Mouse (Mus musculus): ENCODE measurements around the gene Caly. TPM values are rescaled to one million over a fixed set of nuclear protein-coding genes. Genes with fewer than 3 reads are reported as not detected.

Gene Caly
- polyA plus RNA-seq, 1 experiment from 2014 or later = 95.9 TPM

GRCm38 (mm10) chr7:140080503-140081156 lies 1.7 kb downstream of the Caly start:
- peak; percentile 76 for ATAC-seq (ENCODE audit: low read depth)
- Histone ChIP-seq H3K9ac (peak overlapping the region; percentile 73), H3K27ac (replicated peaks) (peak overlapping the region; percentile 86), H3K4me2 (peak overlapping the region; percentile 66), H3K4me1 (replicated peaks) (peaks cover 41% of the 10 kb centered on the region), H3K4me3 (peak overlapping the region; percentile 50), H3K9me3 (no peaks in the 10 kb centered on the region), H3K36me3 (no peaks in the 10 kb centered on the region), H3K27me3 (peaks cover 11% of the 10 kb centered on the region)
- 1% methylated on average over 24 of the region's 24 CpGs for WGBS

GRCm38 (mm10) chr7:140078711-140079110 lies 3.6 kb downstream of the Caly start:
- no peak overlapping the region for H3K4me3 ChIP-seq
- WGBS = 6% methylated on average over 5 of the region's 5 CpGs
- peaks cover 1% of the 10 kb centered on the region; the same call in 1 of the 2 replicates for H3K36me3 ChIP-seq
- ATAC-seq (ENCODE audit: low read depth) = no peak
- H3K4me1 ChIP-seq (replicated peaks) = peaks cover 41% of the 10 kb centered on the region
- peaks cover 11% of the 10 kb centered on the region for H3K27me3 ChIP-seq
- no peaks in the 10 kb centered on the region for H3K9me3 ChIP-seq
- no peak overlapping the region for H3K9ac ChIP-seq
- no peak overlapping the region for H3K4me2 ChIP-seq
- 0 out of 2 replicates have a peak overlapping the region, but pooled peaks have one; percentile 86 for H3K27ac ChIP-seq (replicated peaks)

- Histone ChIP-seq H3K4me2 (no peak overlapping the region), H3K9me3 (no peaks in the 10 kb centered on the region), H3K4me1 (replicated peaks) (peaks cover 35% of the 10 kb centered on the region), H3K36me3 (peaks cover 10% of the 10 kb centered on the region; the same call in 1 of the 2 replicates), H3K4me3 (no peak overlapping the region), H3K27me3 (peaks cover 12% of the 10 kb centered on the region), H3K9ac (no peak overlapping the region), H3K27ac (replicated peaks) (no peak overlapping the region)
- no peak for ATAC-seq (ENCODE audit: low read depth)
- WGBS = 82% methylated on average over 6 of the region's 6 CpGs
Observed at GRCm38 (mm10) chr7:140077698-140078097, 4.7 kb downstream of the Caly start.

GRCm38 (mm10) chr7:140070042-140070711 lies 12.2 kb downstream of the Caly start:
- Histone ChIP-seq H3K27ac (replicated peaks) (no peak overlapping the region), H3K9ac (peak overlapping the region; percentile 38; the same call in 1 of the 2 replicates), H3K27me3 (peaks cover 6% of the 10 kb centered on the region; the same call in 1 of the 2 replicates), H3K4me2 (peak overlapping the region; percentile 42), H3K9me3 (no peaks in the 10 kb centered on the region), H3K4me3 (peak overlapping the region; percentile 17), H3K36me3 (peaks cover 29% of the 10 kb centered on the region; the same call in 1 of the 2 replicates), H3K4me1 (replicated peaks) (0 out of 2 replicates have a peak, but pooled peaks cover 4% of the 10 kb centered on the region)
- no peak for ATAC-seq (ENCODE audit: low read depth)
- WGBS = 42% methylated on average over 39 of the region's 39 CpGs

- peaks cover 11% of the 10 kb centered on the region; the same call in 1 of the 2 replicates for H3K27me3 ChIP-seq
- peaks cover 10% of the 10 kb centered on the region for H3K4me1 ChIP-seq (replicated peaks)
- no peak overlapping the region for H3K4me2 ChIP-seq
- H3K36me3 ChIP-seq = peaks cover 16% of the 10 kb centered on the region; the same call in 1 of the 2 replicates
- ATAC-seq (ENCODE audit: low read depth) = no peak
- 70% methylated on average over 6 of the region's 6 CpGs for WGBS
- H3K27ac ChIP-seq (replicated peaks) = no peak overlapping the region
- H3K9me3 ChIP-seq = no peaks in the 10 kb centered on the region
- no peak overlapping the region for H3K9ac ChIP-seq
- H3K4me3 ChIP-seq = no peak overlapping the region
Observed at GRCm38 (mm10) chr7:140067397-140067796, 15.0 kb downstream of the Caly start.

- H3K4me2 ChIP-seq = no peak overlapping the region
- 16% methylated on average over 7 of the region's 7 CpGs for WGBS
- ATAC-seq (ENCODE audit: low read depth) = no peak
- no peak overlapping the region for H3K4me3 ChIP-seq
- H3K27me3 ChIP-seq = peaks cover 24% of the 10 kb centered on the region
- H3K36me3 ChIP-seq = no peaks in the 10 kb centered on the region
- H3K4me1 ChIP-seq (replicated peaks) = peaks cover 49% of the 10 kb centered on the region
- H3K27ac ChIP-seq (replicated peaks) = no peak overlapping the region; the same call in 1 of the 2 replicates
- no peak overlapping the region for H3K9ac ChIP-seq
- no peaks in the 10 kb centered on the region for H3K9me3 ChIP-seq
Observed at GRCm38 (mm10) chr7:140063092-140063491, 19.3 kb downstream of the Caly start.

GRCm38 (mm10) chr7:140062307-140062706 lies 20.0 kb downstream of the Caly start:
- H3K27me3 ChIP-seq = peaks cover 24% of the 10 kb centered on the region
- H3K4me2 ChIP-seq = peak overlapping the region; percentile 67
- H3K4me1 ChIP-seq (replicated peaks) = peaks cover 55% of the 10 kb centered on the region
- peak overlapping the region; percentile 75 for H3K27ac ChIP-seq (replicated peaks)
- H3K9me3 ChIP-seq = no peaks in the 10 kb centered on the region
- 9% methylated on average over 11 of the region's 11 CpGs for WGBS
- H3K4me3 ChIP-seq = no peak overlapping the region
- no peak overlapping the region for H3K9ac ChIP-seq
- 0 out of 2 replicates have a peak, but pooled peaks have one; percentile 9 for ATAC-seq (ENCODE audit: low read depth)
- H3K36me3 ChIP-seq = no peaks in the 10 kb centered on the region

GRCm38 (mm10) chr7:140061832-140062130 lies 20.6 kb downstream of the Caly start:
- Histone ChIP-seq H3K27ac (replicated peaks) (peak overlapping the region; percentile 75), H3K36me3 (no peaks in the 10 kb centered on the region), H3K4me3 (peak overlapping the region; percentile 33), H3K4me1 (replicated peaks) (peaks cover 60% of the 10 kb centered on the region), H3K9ac (peak overlapping the region; percentile 70; the same call in 1 of the 2 replicates), H3K27me3 (peaks cover 24% of the 10 kb centered on the region), H3K9me3 (no peaks in the 10 kb centered on the region), H3K4me2 (peak overlapping the region; percentile 67)
- ATAC-seq (ENCODE audit: low read depth) = no peak
- 1% methylated on average over 6 of the region's 6 CpGs for WGBS

- ATAC-seq (ENCODE audit: low read depth) = peak; percentile 60
- Histone ChIP-seq H3K36me3 (no peaks in the 10 kb centered on the region), H3K27ac (replicated peaks) (peak overlapping the region; percentile 75), H3K4me1 (replicated peaks) (peaks cover 62% of the 10 kb centered on the region), H3K4me3 (peak overlapping the region; percentile 33), H3K9ac (peak overlapping the region; percentile 70), H3K4me2 (peak overlapping the region; percentile 67), H3K9me3 (no peaks in the 10 kb centered on the region), H3K27me3 (peaks cover 24% of the 10 kb centered on the region)
- WGBS = under 1% methylated on average over 47 of the region's 47 CpGs
Observed at GRCm38 (mm10) chr7:140060936-140061831, 21.2 kb downstream of the Caly start.

- Histone ChIP-seq H3K4me1 (replicated peaks) (peaks cover 62% of the 10 kb centered on the region), H3K4me3 (no peak overlapping the region), H3K27me3 (peaks cover 22% of the 10 kb centered on the region), H3K9ac (no peak overlapping the region), H3K9me3 (no peaks in the 10 kb centered on the region), H3K27ac (replicated peaks) (no peak overlapping the region), H3K36me3 (no peaks in the 10 kb centered on the region), H3K4me2 (no peak overlapping the region)
- 29% methylated on average over 4 of the region's 4 CpGs for WGBS
- ATAC-seq (ENCODE audit: low read depth) = no peak
Observed at GRCm38 (mm10) chr7:140059601-140060000, 22.7 kb downstream of the Caly start.

GRCm38 (mm10) chr7:140058528-140058927 lies 23.8 kb downstream of the Caly start:
- peaks cover 16% of the 10 kb centered on the region for H3K27me3 ChIP-seq
- no peak for ATAC-seq (ENCODE audit: low read depth)
- H3K27ac ChIP-seq (replicated peaks) = peak overlapping the region; percentile 97
- 3% methylated on average over 7 of the region's 7 CpGs for WGBS
- H3K9me3 ChIP-seq = no peaks in the 10 kb centered on the region
- peak overlapping the region; percentile 49 for H3K4me3 ChIP-seq
- H3K9ac ChIP-seq = peak overlapping the region; percentile 87
- H3K4me2 ChIP-seq = peak overlapping the region; percentile 70
- H3K36me3 ChIP-seq = no peaks in the 10 kb centered on the region
- H3K4me1 ChIP-seq (replicated peaks) = peaks cover 62% of the 10 kb centered on the region
